Mouse (Mus musculus): ENCODE measurements around the gene Snx20. TPM values are rescaled to one million over a fixed set of nuclear protein-coding genes. Genes with fewer than 3 reads are reported as not detected.

Snx20 gene
- polyA plus RNA-seq, 1 experiment from 2014 or later: 3.2 TPM

DNA sequence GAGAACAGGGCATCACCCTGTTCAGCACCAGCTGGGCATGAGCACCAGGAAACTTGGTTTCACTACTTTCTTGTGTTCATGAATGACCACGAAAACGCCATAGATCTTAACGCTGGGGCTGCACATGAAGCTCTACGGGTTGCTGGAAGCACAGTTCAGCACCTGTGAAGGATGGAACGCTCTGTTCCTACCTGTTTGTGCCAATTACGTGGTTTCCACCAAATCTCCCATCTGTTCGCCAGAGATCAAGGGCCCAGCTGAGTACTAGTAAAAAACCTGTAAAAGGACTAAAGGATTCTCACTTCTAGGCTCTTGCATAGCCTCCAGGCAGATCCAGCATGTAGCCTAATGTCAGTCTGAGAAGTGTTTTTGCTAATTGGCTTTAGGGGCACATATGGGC lies 36.4 kb downstream of the Snx20 start:
- WGBS: 82% methylated on average over 7 of the region's 7 CpGs
- H3K4me3 ChIP-seq (ENCODE audit: low read length): no peak overlapping the region
- peaks cover 5% of the 10 kb centered on the region; the same call in 1 of the 2 replicates for H3K4me1 ChIP-seq (ENCODE audit: control insufficient read depth, insufficient read depth, low read length)
- no peak overlapping the region for H3K4me2 ChIP-seq (ENCODE audit: low read depth, low read length)
- H3K9me3 ChIP-seq (replicated peaks; ENCODE audit: control insufficient read depth, low read length): peaks cover 6% of the 10 kb centered on the region; the same call in 1 of the 2 replicates
- no peak for ATAC-seq (replicated peaks; ENCODE audit: extremely low read depth, insufficient read depth, low FRiP score)
- no peaks in the 10 kb centered on the region for H3K36me3 ChIP-seq (ENCODE audit: control insufficient read depth, insufficient read depth)
- no peak overlapping the region for H3K9ac ChIP-seq (ENCODE audit: low read length)
- no peak overlapping the region for H3K27ac ChIP-seq (ENCODE audit: low read length)
- H3K27me3 ChIP-seq (ENCODE audit: control insufficient read depth, insufficient read depth, low read length): peaks cover 2% of the 10 kb centered on the region; the same call in 1 of the 2 replicates

DNA sequence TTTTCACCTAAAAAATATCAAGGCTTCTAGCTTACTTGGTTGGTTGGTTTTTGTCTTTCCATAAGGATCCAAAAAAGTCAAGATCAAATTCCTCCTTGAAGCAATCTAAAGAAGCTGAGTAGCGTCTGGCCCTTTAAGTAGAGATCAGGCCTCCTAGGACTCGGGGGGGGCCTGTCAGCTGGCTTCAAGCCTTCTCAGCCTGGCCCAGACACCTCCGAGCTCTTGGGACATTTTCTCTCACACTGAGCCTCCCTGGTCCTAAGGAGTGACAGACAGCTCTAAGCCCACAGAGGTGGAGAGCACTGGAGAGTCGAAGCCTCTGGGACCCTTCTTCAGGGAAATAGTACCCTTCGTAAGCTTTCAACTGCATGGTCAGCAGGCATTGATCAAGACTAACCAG lies 37.4 kb downstream of the Snx20 start:
- WGBS: 54% methylated on average over 5 of the region's 5 CpGs
- no peak for ATAC-seq (replicated peaks; ENCODE audit: extremely low read depth, insufficient read depth, low FRiP score)
- peaks cover 4% of the 10 kb centered on the region for H3K4me1 ChIP-seq (ENCODE audit: control insufficient read depth, insufficient read depth, low read length)
- peaks cover 2% of the 10 kb centered on the region; the same call in 1 of the 2 replicates for H3K27me3 ChIP-seq (ENCODE audit: control insufficient read depth, insufficient read depth, low read length)
- no peak overlapping the region for H3K4me3 ChIP-seq (ENCODE audit: low read length)
- H3K36me3 ChIP-seq (ENCODE audit: control insufficient read depth, insufficient read depth): no peaks in the 10 kb centered on the region
- H3K9ac ChIP-seq (ENCODE audit: low read length): no peak overlapping the region
- H3K4me2 ChIP-seq (ENCODE audit: low read depth, low read length): no peak overlapping the region
- no peak overlapping the region for H3K27ac ChIP-seq (ENCODE audit: low read length)
- peaks cover 6% of the 10 kb centered on the region; the same call in 1 of the 2 replicates for H3K9me3 ChIP-seq (replicated peaks; ENCODE audit: control insufficient read depth, low read length)

DNA sequence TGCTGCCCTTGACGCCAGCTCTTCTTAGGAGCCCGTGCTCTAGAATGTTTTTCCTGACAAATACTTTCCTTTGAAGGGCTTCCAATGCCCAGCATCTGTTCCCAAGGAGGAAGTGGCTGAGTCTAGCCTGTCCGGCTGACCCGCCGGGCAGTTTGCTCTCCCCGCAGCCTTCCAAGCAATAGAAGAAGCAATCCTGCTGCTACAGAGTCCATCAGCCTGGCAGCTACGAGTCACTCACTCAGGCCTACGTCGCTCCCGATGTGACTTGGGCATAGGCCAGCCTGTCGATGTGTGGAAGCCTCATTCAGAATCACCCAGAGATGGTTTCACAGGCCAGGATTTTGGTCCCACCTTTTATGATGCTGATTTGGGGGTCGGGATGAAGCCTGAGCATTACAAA lies 39.9 kb downstream of the Snx20 start:
- no peak overlapping the region for H3K4me2 ChIP-seq (ENCODE audit: low read depth, low read length)
- no peak overlapping the region for H3K9ac ChIP-seq (ENCODE audit: low read length)
- no peak for ATAC-seq (replicated peaks; ENCODE audit: extremely low read depth, insufficient read depth, low FRiP score)
- 80% methylated on average over 12 of the region's 12 CpGs for WGBS
- H3K27me3 ChIP-seq (ENCODE audit: control insufficient read depth, insufficient read depth, low read length): no peaks in the 10 kb centered on the region
- no peaks in the 10 kb centered on the region for H3K36me3 ChIP-seq (ENCODE audit: control insufficient read depth, insufficient read depth)
- H3K9me3 ChIP-seq (replicated peaks; ENCODE audit: control insufficient read depth, low read length): no peaks in the 10 kb centered on the region
- H3K27ac ChIP-seq (ENCODE audit: low read length): no peak overlapping the region
- no peak overlapping the region for H3K4me3 ChIP-seq (ENCODE audit: low read length)
- peaks cover 4% of the 10 kb centered on the region for H3K4me1 ChIP-seq (ENCODE audit: control insufficient read depth, insufficient read depth, low read length)

DNA sequence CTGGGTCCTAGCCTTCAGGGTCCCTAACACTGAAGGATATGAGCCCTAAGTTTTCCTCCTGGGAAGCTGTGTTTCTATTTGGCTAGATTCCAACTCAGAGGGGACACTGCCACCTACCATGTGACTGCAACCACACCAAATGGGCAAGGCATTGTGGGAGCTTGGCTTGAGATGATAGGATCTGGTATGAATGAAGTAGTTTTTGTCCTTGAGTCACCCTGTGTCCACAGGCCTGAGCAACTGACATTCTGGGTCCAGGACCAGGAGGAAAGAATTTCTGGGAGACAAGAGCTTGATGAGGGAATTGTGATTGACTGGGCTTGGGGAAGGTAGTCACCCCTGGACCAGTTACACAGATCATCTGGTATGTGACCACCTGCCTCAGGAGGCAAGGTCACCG lies 42.0 kb downstream of the Snx20 start:
- Histone ChIP-seq H3K36me3 (ENCODE audit: control insufficient read depth, insufficient read depth) (0 out of 2 replicates have a peak, but pooled peaks cover 2% of the 10 kb centered on the region), H3K4me1 (ENCODE audit: control insufficient read depth, insufficient read depth, low read length) (peaks cover 10% of the 10 kb centered on the region), H3K27me3 (ENCODE audit: control insufficient read depth, insufficient read depth, low read length) (no peaks in the 10 kb centered on the region; the same call in 1 of the 2 replicates), H3K27ac (ENCODE audit: low read length) (no peak overlapping the region), H3K4me3 (ENCODE audit: low read length) (no peak overlapping the region), H3K9ac (ENCODE audit: low read length) (no peak overlapping the region), H3K9me3 (replicated peaks; ENCODE audit: control insufficient read depth, low read length) (no peaks in the 10 kb centered on the region), H3K4me2 (ENCODE audit: low read depth, low read length) (no peak overlapping the region)
- 95% methylated on average over 1 of the region's 1 CpGs for WGBS
- ATAC-seq (replicated peaks; ENCODE audit: extremely low read depth, insufficient read depth, low FRiP score): no peak

DNA sequence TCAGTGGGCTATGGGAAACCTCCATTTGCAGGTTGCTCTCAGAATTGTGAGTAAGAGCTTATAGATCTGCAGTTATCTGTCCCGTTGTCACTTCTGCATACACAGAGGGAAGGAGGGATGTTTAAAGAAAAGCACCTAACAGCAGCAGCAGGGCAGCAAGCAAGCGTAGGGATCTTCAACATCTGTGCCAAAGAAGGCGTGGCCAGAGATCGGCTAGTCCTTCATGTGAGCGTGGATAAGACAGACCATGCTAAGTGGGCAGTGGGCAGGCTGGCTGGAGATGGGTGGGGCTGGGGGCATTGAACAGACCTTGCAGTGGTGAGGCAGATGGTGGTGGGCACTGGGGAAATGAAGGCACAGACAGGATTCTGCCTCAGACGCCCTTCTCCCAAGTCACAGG lies 45.7 kb downstream of the Snx20 start:
- Histone ChIP-seq H3K27ac (ENCODE audit: low read length) (no peak overlapping the region), H3K4me2 (ENCODE audit: low read depth, low read length) (no peak overlapping the region), H3K4me3 (ENCODE audit: low read length) (no peak overlapping the region), H3K27me3 (ENCODE audit: control insufficient read depth, insufficient read depth, low read length) (no peaks in the 10 kb centered on the region; the same call in 1 of the 2 replicates), H3K9ac (ENCODE audit: low read length) (no peak overlapping the region), H3K4me1 (ENCODE audit: control insufficient read depth, insufficient read depth, low read length) (peaks cover 10% of the 10 kb centered on the region), H3K36me3 (ENCODE audit: control insufficient read depth, insufficient read depth) (0 out of 2 replicates have a peak, but pooled peaks cover 2% of the 10 kb centered on the region), H3K9me3 (replicated peaks; ENCODE audit: control insufficient read depth, low read length) (no peaks in the 10 kb centered on the region)
- WGBS: 50% methylated on average over 6 of the region's 6 CpGs
- no peak for ATAC-seq (replicated peaks; ENCODE audit: extremely low read depth, insufficient read depth, low FRiP score)

DNA sequence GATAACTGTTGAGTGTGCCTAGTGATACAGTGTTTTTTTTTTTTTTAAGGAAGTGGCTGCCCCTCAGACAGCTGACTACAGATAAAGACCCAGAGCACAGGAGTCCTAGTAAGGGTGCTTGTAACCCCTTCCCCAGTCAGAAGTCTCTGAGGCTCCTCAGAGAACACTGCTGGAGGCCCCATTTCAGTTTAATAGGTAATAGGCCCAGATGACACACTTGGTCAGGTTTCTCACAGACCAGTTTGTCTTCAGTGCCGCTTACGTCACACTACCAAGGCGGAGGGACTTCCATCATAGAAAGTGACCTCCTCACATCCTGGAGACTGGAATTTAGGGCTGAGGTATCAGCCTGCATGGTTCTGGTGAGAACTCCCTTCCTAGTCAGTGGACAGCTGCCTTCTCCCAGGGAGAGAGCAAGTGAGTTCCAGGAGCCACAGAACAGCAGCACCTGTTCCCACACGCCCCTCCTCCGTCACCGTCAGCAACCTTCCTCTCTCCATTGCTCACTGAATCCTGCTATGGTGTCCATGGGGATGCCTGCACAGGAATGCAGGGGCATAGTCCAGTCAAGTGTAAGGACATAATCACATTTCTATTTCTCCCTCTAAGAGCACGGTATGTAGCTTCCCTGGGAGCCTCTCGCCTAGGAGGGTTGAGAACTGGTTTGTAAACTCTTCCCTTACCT lies 47.6 kb downstream of the Snx20 start:
- Histone ChIP-seq H3K4me3 (ENCODE audit: low read length) (no peak overlapping the region), H3K27ac (ENCODE audit: low read length) (no peak overlapping the region), H3K27me3 (ENCODE audit: control insufficient read depth, insufficient read depth, low read length) (no peaks in the 10 kb centered on the region; the same call in 1 of the 2 replicates), H3K9me3 (replicated peaks; ENCODE audit: control insufficient read depth, low read length) (no peaks in the 10 kb centered on the region), H3K4me1 (ENCODE audit: control insufficient read depth, insufficient read depth, low read length) (peaks cover 6% of the 10 kb centered on the region; the same call in 1 of the 2 replicates), H3K4me2 (ENCODE audit: low read depth, low read length) (no peak overlapping the region), H3K36me3 (ENCODE audit: control insufficient read depth, insufficient read depth) (0 out of 2 replicates have a peak, but pooled peaks cover 2% of the 10 kb centered on the region), H3K9ac (ENCODE audit: low read length) (no peak overlapping the region)
- WGBS: 89% methylated on average over 8 of the region's 8 CpGs
- ATAC-seq (replicated peaks; ENCODE audit: extremely low read depth, insufficient read depth, low FRiP score): no peak

DNA sequence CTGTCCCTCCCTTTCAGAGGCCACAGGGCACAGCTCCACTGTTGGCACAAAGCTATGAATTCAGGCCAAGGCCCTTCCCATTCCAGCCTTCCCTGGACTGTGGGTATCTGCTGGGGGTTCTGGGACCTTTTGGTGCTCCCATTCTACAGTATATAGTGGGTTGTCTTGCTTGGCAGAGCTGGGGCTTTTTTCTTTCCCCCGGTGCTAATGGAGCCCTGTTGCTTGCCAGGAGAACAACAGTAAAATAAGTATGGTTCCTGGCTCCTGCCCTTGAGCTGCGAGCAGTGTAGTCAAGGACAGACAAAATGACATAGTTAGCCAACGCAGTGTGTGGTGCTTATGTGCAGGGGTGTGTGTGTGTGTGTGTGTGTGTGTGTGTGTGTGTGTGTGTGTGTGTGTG lies 52.1 kb downstream of the Snx20 start:
- H3K27me3 ChIP-seq (ENCODE audit: control insufficient read depth, insufficient read depth, low read length): no peaks in the 10 kb centered on the region; the same call in 1 of the 2 replicates
- no peaks in the 10 kb centered on the region for H3K9me3 ChIP-seq (replicated peaks; ENCODE audit: control insufficient read depth, low read length)
- peaks cover 10% of the 10 kb centered on the region for H3K4me1 ChIP-seq (ENCODE audit: control insufficient read depth, insufficient read depth, low read length)
- 64% methylated on average over 3 of the region's 3 CpGs for WGBS
- no peak overlapping the region for H3K4me2 ChIP-seq (ENCODE audit: low read depth, low read length)
- H3K27ac ChIP-seq (ENCODE audit: low read length): no peak overlapping the region
- no peak for ATAC-seq (replicated peaks; ENCODE audit: extremely low read depth, insufficient read depth, low FRiP score)
- H3K36me3 ChIP-seq (ENCODE audit: control insufficient read depth, insufficient read depth): no peaks in the 10 kb centered on the region
- H3K9ac ChIP-seq (ENCODE audit: low read length): no peak overlapping the region
- no peak overlapping the region for H3K4me3 ChIP-seq (ENCODE audit: low read length)

DNA sequence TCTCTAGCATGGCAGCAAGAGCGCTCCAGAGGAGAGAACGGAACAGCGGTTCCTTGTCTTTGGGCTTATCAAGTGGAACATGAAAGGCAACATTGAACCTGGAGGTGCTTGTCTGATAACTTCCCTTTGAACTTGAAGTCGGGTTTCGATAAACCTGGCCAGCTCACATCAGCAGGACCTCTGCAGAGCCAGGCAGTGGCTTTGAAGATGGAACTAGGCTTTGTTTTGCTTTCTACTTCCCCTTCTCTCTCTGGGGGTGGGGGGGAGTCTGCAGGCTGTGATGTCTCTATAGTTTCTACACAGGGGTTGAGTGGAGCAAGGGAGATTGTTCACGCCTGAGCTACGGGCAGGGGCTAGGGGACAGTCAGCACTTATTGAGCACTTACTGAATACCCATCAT lies 55.1 kb downstream of the Snx20 start:
- Histone ChIP-seq H3K27ac (ENCODE audit: low read length) (no peak overlapping the region), H3K36me3 (ENCODE audit: control insufficient read depth, insufficient read depth) (no peaks in the 10 kb centered on the region), H3K9ac (ENCODE audit: low read length) (no peak overlapping the region), H3K4me2 (ENCODE audit: low read depth, low read length) (no peak overlapping the region), H3K9me3 (replicated peaks; ENCODE audit: control insufficient read depth, low read length) (no peaks in the 10 kb centered on the region), H3K27me3 (ENCODE audit: control insufficient read depth, insufficient read depth, low read length) (no peaks in the 10 kb centered on the region), H3K4me1 (ENCODE audit: control insufficient read depth, insufficient read depth, low read length) (peaks cover 34% of the 10 kb centered on the region), H3K4me3 (ENCODE audit: low read length) (no peak overlapping the region)
- ATAC-seq (replicated peaks; ENCODE audit: extremely low read depth, insufficient read depth, low FRiP score): no peak
- 46% methylated on average over 7 of the region's 7 CpGs for WGBS

DNA sequence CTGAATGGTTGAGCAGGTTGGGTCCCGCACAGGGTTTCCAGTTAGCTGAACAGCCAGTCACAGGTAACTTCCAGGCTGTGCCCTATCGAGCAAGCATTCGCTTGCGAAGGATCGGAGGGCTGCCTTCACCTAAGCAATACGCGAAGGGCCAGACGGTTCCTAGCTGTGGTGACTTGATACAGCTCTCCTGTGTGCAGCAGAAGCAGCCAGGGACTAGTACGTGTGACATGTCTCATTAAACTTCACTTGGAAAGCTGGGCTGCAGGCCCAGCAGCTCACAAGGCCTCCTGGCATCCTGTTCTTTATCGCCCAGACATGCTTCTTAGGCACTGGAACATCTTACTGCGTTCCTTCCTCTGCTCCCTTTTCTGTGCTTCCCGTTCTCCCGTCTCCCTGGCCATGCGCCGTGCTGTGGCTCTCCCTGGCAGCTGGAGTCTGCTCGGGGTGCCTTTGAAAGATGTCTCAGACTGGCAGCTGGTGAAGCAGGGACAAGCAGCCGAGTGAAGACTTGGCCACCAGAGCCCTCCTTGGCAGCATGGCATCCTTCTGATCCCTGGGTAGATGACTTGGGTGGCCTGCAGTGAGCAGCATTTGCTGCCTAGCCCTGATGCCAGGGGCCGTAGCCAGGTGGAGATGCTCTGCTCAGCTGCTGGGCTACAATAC lies 56.1 kb downstream of the Snx20 start:
- Histone ChIP-seq H3K9ac (ENCODE audit: low read length) (no peak overlapping the region), H3K27ac (ENCODE audit: low read length) (peak overlapping the region; percentile 6; the same call in 1 of the 2 replicates), H3K9me3 (replicated peaks; ENCODE audit: control insufficient read depth, low read length) (no peaks in the 10 kb centered on the region)

More for the DNA sequence above, 56.1 kb downstream of the Snx20 start:
- peaks cover 40% of the 10 kb centered on the region for H3K4me1 ChIP-seq (ENCODE audit: control insufficient read depth, insufficient read depth, low read length)
- WGBS: 67% methylated on average over 18 of the region's 18 CpGs
- H3K4me2 ChIP-seq (ENCODE audit: low read depth, low read length): no peak overlapping the region
- H3K36me3 ChIP-seq (ENCODE audit: control insufficient read depth, insufficient read depth): no peaks in the 10 kb centered on the region
- H3K4me3 ChIP-seq (ENCODE audit: low read length): no peak overlapping the region
- ATAC-seq (replicated peaks; ENCODE audit: extremely low read depth, insufficient read depth, low FRiP score): no peak
- no peaks in the 10 kb centered on the region for H3K27me3 ChIP-seq (ENCODE audit: control insufficient read depth, insufficient read depth, low read length)
